Mouse (Mus musculus): Measurements from ENCODE around the gene Iah1. TPM values are rescaled to one million over a fixed set of nuclear protein-coding genes. Genes with fewer than 3 reads are reported as not detected.
A peak's percentile ranks its signal among the peaks of the same experiment; 100 is the strongest.

Gene Iah1
- polyA plus RNA-seq, 1 experiment from 2014 or later: 42.8 TPM

DNA sequence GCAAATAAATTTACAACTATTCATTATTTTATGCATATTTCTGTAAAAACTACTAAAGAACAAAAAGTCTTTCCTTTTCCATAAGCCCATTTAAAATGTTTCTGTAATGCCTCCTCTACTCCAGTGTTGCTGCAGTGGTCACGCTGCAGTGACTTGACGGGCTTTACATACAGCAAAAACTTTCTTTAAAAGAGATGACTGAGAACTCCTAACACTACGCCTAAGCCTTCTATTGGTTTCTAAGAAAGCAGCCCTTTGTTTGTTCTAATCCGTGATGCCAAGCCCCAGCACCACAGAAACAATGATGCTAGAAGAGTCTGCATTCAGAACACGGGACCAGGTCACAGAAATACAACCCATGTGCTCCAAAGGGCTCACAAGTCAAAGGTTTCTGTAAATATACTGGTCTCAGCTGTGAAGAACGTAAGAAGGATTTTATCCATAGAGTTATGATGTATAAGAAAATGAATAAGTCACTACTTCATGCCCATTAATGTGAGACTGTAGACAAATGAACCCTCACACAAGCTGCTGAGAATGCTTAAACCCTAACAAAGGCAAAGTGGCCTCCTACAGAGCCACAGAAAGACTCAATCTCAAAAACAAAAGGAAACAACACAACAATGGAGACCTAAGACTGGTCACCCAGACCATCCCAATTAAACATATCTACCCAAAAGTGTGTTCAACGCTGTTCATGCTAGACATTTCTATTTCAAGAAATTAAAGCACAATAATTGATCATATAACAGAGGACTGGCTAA, 34.1 kb downstream of the Iah1 start:
- peak; percentile 38; the same call in 1 of the 2 replicates for ATAC-seq (ENCODE audit: low FRiP score)
- H3K9ac ChIP-seq: no peak overlapping the region
- H3K27ac ChIP-seq: no peak overlapping the region
- WGBS: 27% methylated on average over 7 of the region's 7 CpGs
- H3K4me2 ChIP-seq (replicated peaks): no peak overlapping the region
- H3K36me3 ChIP-seq: peaks cover 38% of the 10 kb centered on the region
- H3K9me3 ChIP-seq (replicated peaks): no peaks in the 10 kb centered on the region; the same call in 1 of the 2 replicates
- no peaks in the 10 kb centered on the region for H3K27me3 ChIP-seq
- no peak overlapping the region for H3K4me3 ChIP-seq
- H3K4me1 ChIP-seq: no peaks in the 10 kb centered on the region

DNA sequence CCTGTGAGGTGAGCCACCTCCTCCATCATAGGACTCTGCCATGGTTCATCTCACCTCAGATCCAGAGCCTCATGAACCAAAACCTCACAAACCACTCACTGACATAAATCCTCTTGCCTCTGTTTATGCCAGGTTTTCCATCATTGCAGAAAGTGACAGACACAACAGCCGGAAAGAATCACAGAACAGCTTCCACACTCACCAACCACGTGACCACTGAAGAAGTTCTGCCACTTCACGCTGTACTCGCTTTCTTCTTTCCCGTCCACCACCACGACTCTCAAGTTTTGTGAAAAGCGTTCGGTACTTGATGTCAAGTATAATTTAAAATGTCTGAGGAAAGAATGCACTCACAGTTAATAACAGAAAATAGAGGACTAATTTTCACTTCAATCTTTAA, 37.5 kb downstream of the Iah1 start:
- Histone ChIP-seq H3K4me3 (no peak overlapping the region), H3K4me1 (no peaks in the 10 kb centered on the region), H3K27ac (no peak overlapping the region), H3K9ac (no peak overlapping the region), H3K4me2 (replicated peaks) (no peak overlapping the region), H3K9me3 (replicated peaks) (no peaks in the 10 kb centered on the region; the same call in 1 of the 2 replicates), H3K36me3 (peaks cover 36% of the 10 kb centered on the region), H3K27me3 (no peaks in the 10 kb centered on the region)
- no peak for ATAC-seq (ENCODE audit: low FRiP score)
- WGBS: 94% methylated on average over 8 of the region's 8 CpGs

DNA sequence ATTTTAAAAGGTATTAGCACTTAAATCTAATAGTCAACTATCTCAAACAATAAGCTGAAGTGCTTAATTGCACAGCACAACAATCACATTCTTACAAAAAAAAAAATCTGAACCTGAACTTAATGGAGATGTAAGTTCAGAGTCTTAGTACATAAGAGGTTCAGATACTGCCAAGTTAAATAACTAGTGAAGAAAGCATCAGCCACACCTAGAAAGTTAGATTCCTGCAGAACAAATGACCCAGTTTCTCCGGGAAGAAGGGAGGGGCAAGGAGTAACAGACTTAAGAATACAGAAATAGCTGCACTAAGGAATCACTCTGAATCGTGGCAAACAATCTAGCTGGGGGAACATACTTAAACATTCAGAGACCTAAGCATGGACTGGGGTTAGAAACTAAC, 46.5 kb downstream of the Iah1 start:
- H3K4me2 ChIP-seq (replicated peaks): no peak overlapping the region
- H3K9me3 ChIP-seq (replicated peaks): 0 out of 2 replicates have a peak, but pooled peaks cover 5% of the 10 kb centered on the region
- 91% methylated on average over 2 of the region's 2 CpGs for WGBS
- no peak overlapping the region for H3K4me3 ChIP-seq
- no peak for ATAC-seq (ENCODE audit: low FRiP score)
- H3K27ac ChIP-seq: no peak overlapping the region
- no peak overlapping the region for H3K9ac ChIP-seq
- no peaks in the 10 kb centered on the region for H3K27me3 ChIP-seq
- H3K4me1 ChIP-seq: no peaks in the 10 kb centered on the region
- no peaks in the 10 kb centered on the region for H3K36me3 ChIP-seq

GRCm38 (mm10) chr12:21363195-21363594, 47.0 kb downstream of the Iah1 start:
- WGBS: 90% methylated on average over 3 of the region's 3 CpGs
- no peak for ATAC-seq (ENCODE audit: low FRiP score)
- no peaks in the 10 kb centered on the region for H3K27me3 ChIP-seq

GRCm38 (mm10) chr12:21364624-21365435, 48.6 kb downstream of the Iah1 start:
- H3K27ac ChIP-seq: no peak overlapping the region
- H3K4me2 ChIP-seq (replicated peaks): no peak overlapping the region
- H3K36me3 ChIP-seq: no peaks in the 10 kb centered on the region
- H3K4me1 ChIP-seq: no peaks in the 10 kb centered on the region
- H3K9ac ChIP-seq: no peak overlapping the region
- no peaks in the 10 kb centered on the region for H3K27me3 ChIP-seq
- no peak for ATAC-seq (ENCODE audit: low FRiP score)
- H3K4me3 ChIP-seq: no peak overlapping the region
- WGBS: 76% methylated on average over 10 of the region's 10 CpGs
- 0 out of 2 replicates have a peak, but pooled peaks cover 5% of the 10 kb centered on the region for H3K9me3 ChIP-seq (replicated peaks)

More at GRCm38 (mm10) chr12:21363195-21363594, 47.0 kb downstream of the Iah1 start:
- Histone ChIP-seq H3K4me1 (no peaks in the 10 kb centered on the region), H3K4me2 (replicated peaks) (no peak overlapping the region), H3K36me3 (no peaks in the 10 kb centered on the region), H3K9me3 (replicated peaks) (0 out of 2 replicates have a peak, but pooled peaks cover 5% of the 10 kb centered on the region), H3K4me3 (no peak overlapping the region), H3K27ac (no peak overlapping the region), H3K9ac (no peak overlapping the region)

- Histone ChIP-seq H3K36me3 (no peaks in the 10 kb centered on the region), H3K9ac (no peak overlapping the region), H3K27ac (no peak overlapping the region), H3K4me1 (peaks cover 7% of the 10 kb centered on the region; the same call in 1 of the 2 replicates), H3K27me3 (no peaks in the 10 kb centered on the region), H3K4me3 (no peak overlapping the region), H3K9me3 (replicated peaks) (no peaks in the 10 kb centered on the region), H3K4me2 (replicated peaks) (no peak overlapping the region)
- 93% methylated on average over 9 of the region's 9 CpGs for WGBS
- ATAC-seq (ENCODE audit: low FRiP score): no peak
Measured at GRCm38 (mm10) chr12:21368376-21369086, 52.3 kb downstream of the Iah1 start.

- H3K9ac ChIP-seq: no peak overlapping the region
- ATAC-seq (ENCODE audit: low FRiP score): no peak
- H3K27ac ChIP-seq: no peak overlapping the region
- H3K27me3 ChIP-seq: no peaks in the 10 kb centered on the region
- H3K4me3 ChIP-seq: no peak overlapping the region
- no peaks in the 10 kb centered on the region for H3K36me3 ChIP-seq
- H3K9me3 ChIP-seq (replicated peaks): no peaks in the 10 kb centered on the region
- 95% methylated on average over 5 of the region's 5 CpGs for WGBS
- no peak overlapping the region for H3K4me2 ChIP-seq (replicated peaks)
- peaks cover 7% of the 10 kb centered on the region; the same call in 1 of the 2 replicates for H3K4me1 ChIP-seq
Measured at GRCm38 (mm10) chr12:21369087-21369410, 52.9 kb downstream of the Iah1 start.

DNA sequence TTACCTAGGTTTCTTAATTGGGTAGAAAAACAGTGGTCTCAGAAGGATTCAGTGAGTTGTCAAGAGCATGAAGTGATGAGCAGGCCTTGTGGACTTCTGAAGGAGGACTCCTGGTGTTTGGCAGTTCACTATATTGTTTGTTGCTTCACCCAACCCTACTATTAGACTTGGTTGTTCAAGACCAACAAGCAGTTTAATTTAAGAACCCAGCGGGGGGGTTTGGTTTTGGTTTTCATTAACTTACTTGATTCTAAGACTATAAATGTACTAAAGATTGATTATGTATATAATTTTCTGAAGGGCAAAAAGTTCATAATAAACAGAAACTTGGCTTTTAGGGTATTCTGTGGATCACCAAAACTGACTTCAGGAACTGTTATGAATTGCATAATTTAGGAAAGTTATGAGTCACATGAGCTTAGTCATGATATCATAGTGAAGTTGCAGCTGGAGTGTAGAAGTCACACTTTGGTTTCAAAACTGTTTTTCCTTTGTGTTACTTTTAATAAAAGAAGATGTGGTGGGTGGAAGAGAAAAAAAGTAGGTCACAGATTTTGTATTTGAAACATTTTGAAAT, 53.9 kb downstream of the Iah1 start:
- Histone ChIP-seq H3K27me3 (no peaks in the 10 kb centered on the region), H3K27ac (no peak overlapping the region), H3K9me3 (replicated peaks) (no peaks in the 10 kb centered on the region), H3K4me2 (replicated peaks) (no peak overlapping the region), H3K9ac (no peak overlapping the region), H3K4me3 (no peak overlapping the region), H3K4me1 (peaks cover 7% of the 10 kb centered on the region; the same call in 1 of the 2 replicates), H3K36me3 (no peaks in the 10 kb centered on the region)
- ATAC-seq (ENCODE audit: low FRiP score): no peak
- WGBS: 98% methylated on average over 1 of the region's 1 CpGs

DNA sequence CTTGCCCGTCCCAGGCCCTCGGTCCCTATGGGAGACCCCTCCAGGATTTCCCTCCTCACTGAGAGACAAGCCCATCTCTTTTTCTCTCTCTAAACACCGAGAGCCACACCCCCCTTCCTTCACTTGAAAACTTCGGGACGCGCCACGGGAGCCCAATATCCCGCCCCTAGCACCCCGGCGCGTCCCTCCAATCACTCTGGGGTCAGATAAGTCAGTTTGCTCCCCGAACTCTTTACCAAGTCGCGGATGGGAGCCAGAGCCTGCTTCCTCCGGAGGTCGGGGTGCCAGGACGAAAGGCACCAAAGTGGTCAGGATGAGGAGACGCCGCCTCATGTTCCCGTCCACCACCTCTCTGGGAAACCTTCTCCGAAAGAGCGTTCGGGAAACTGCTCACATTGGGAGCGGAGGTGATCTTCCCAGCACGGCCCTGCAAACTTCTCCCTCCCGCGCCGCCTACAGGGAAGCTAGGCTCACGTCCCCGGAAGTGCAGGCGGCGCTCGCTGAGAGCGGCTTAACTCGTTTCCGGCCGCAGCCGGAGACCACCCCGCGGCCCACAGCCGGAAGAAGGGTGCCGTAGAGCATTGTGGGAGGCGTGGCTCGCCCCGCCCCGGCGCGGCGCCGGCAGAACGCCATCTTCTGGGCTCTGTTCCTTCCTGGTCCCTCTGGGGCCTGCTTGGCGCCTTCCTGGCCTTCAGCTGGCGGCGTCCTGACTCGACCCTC, 57.1 kb downstream of the Iah1 start, which contains the start of gene Adam17:
Adam17 (minus strand) TSS at position 533 of the 720 bp plus-strand sequence.
- Histone ChIP-seq H3K4me2 (replicated peaks) (peak within 1 kb of the TSS; percentile 75), H3K27me3 (no peaks in the 10 kb centered on the region), H3K9me3 (replicated peaks) (no peaks in the 10 kb centered on the region), H3K4me3 (peak within 1 kb of the TSS; percentile 68), H3K36me3 (no peaks in the 10 kb centered on the region), H3K9ac (peak within 1 kb of the TSS; percentile 84), H3K27ac (peak within 1 kb of the TSS; percentile 94), H3K4me1 (peaks cover 7% of the 10 kb centered on the region; the same call in 1 of the 2 replicates)
- ATAC-seq (ENCODE audit: low FRiP score): peak; percentile 98
- under 1% methylated on average over 53 of the region's 55 CpGs for WGBS

Data from hindbrain, embryonic 12.5 days (tissue).